ENCODE assay signal across 8 mouse cellular contexts in genomic region chr11:90370789-90371291, GRCm38 (mm10). TPM values are rescaled to one million over a fixed set of nuclear protein-coding genes. Genes with fewer than 3 reads are reported as not detected.
DNase-seq lines count a peak whose midpoint lies in the region; ATAC-seq and TF ChIP-seq lines count a peak whose summit lies in the region.

No protein-coding gene starts in this region.

- no peak for TF ChIP-seq POLR2A in brain, embryonic 14.5 days (IDR thresholded peaks at IDR 0.05; ENCODE audit: borderline replicate concordance, extremely low read depth, insufficient read depth, insufficient read length, poor library complexity, severe bottlenecking)
- TF ChIP-seq POLR2A in limb, embryonic 14.5 days (IDR thresholded peaks at IDR 0.05; ENCODE audit: borderline replicate concordance, extremely low read depth, insufficient read depth, insufficient read length), result no peak

- no peaks in the 10 kb centered on the region for H3K9me3 ChIP-seq in embryonic facial prominence, embryonic 10.5 days
- H3K9me3 ChIP-seq in hindbrain, embryonic 15.5 days, result no peaks in the 10 kb centered on the region
- no peaks in the 10 kb centered on the region for H3K9me3 ChIP-seq in limb, embryonic 14.5 days (ENCODE audit: control insufficient read depth, low read length)

- 5% methylated on average over 11 of the region's 11 CpGs for WGBS in embryonic facial prominence, embryonic 10.5 days
- whole genome bisulfite sequencing in hindbrain, embryonic 15.5 days, result 4% methylated on average over 11 of the region's 11 CpGs
- WGBS in limb, embryonic 14.5 days, result 15% methylated on average over 11 of the region's 11 CpGs

- peaks cover 39% of the 10 kb centered on the region for H3K4me1 ChIP-seq in embryonic facial prominence, embryonic 10.5 days
- peaks cover 31% of the 10 kb centered on the region for H3K4me1 ChIP-seq in hindbrain, embryonic 15.5 days (replicated peaks)
- peaks cover 35% of the 10 kb centered on the region for H3K4me1 ChIP-seq in limb, embryonic 14.5 days (ENCODE audit: control insufficient read depth, insufficient read depth, low read length)

- peaks cover 37% of the 10 kb centered on the region for H3K27me3 ChIP-seq in embryonic facial prominence, embryonic 10.5 days (replicated peaks; ENCODE audit: low read depth, poor library complexity, severe bottlenecking)
- no peaks in the 10 kb centered on the region for H3K27me3 ChIP-seq in hindbrain, embryonic 15.5 days
- no peaks in the 10 kb centered on the region for H3K27me3 ChIP-seq in limb, embryonic 14.5 days (ENCODE audit: control insufficient read depth, insufficient read depth, low read length)

- no peaks in the 10 kb centered on the region for H3K36me3 ChIP-seq in embryonic facial prominence, embryonic 10.5 days (replicated peaks)
- no peaks in the 10 kb centered on the region for H3K36me3 ChIP-seq in hindbrain, embryonic 15.5 days
- H3K36me3 ChIP-seq in limb, embryonic 14.5 days (ENCODE audit: control insufficient read depth, insufficient read depth, low read length), result no peaks in the 10 kb centered on the region

- H3K4me2 ChIP-seq in hindbrain, embryonic 15.5 days, result peak overlapping the region; percentile 46
- peak overlapping the region; percentile 4; the same call in 1 of the 2 replicates for H3K4me2 ChIP-seq in limb, embryonic 14.5 days (replicated peaks; ENCODE audit: low read depth, low read length, severe bottlenecking)

- peak overlapping the region; percentile 33 for H3K4me3 ChIP-seq in embryonic facial prominence, embryonic 10.5 days
- peak overlapping the region; percentile 9; the same call in 1 of the 2 replicates for H3K4me3 ChIP-seq in hindbrain, embryonic 15.5 days
- no peak overlapping the region for H3K4me3 ChIP-seq in limb, embryonic 14.5 days (replicated peaks; ENCODE audit: low read length)

- DNase-seq in brain, embryonic 14.5 days (ENCODE audit: low read depth), result peak; percentile 69
- DNase-seq in embryonic facial prominence, embryonic 10.5 days (ENCODE audit: low spot score), result no peak
- DNase-seq in limb, embryonic 14.5 days (ENCODE audit: low spot score), result no peak
- no peak for DNase-seq in urinary bladder, postnatal 4 days (ENCODE audit: low spot score in 2 of 2)
- DNase-seq in testis, postnatal 14 days (ENCODE audit: low spot score), result no peak
- DNase-seq in urinary bladder, adult 2 months (ENCODE audit: low spot score), result no peak
- no peak for DNase-seq in lung, postnatal 14 days

- peak overlapping the region; percentile 15; the same call in 1 of the 2 replicates for H3K9ac ChIP-seq in hindbrain, embryonic 15.5 days
- H3K9ac ChIP-seq in limb, embryonic 14.5 days (ENCODE audit: low read depth, low read length, severe bottlenecking), result 0 out of 2 replicates have a peak overlapping the region, but pooled peaks have one; percentile 9

- peak; percentile 32 for ATAC-seq in hindbrain, embryonic 15.5 days (ENCODE audit: low FRiP score, low read depth)
- no peak for ATAC-seq in limb, embryonic 14.5 days (ENCODE audit: low FRiP score, low read depth)

- no peak for TF ChIP-seq CTCF in brain, embryonic 14.5 days (IDR thresholded peaks at IDR 0.05; ENCODE audit: borderline replicate concordance, extremely low read depth, insufficient read depth, insufficient read length)

- H3K27ac ChIP-seq in embryonic facial prominence, embryonic 10.5 days (replicated peaks), result peak overlapping the region; percentile 45
- peak overlapping the region; percentile 42 for H3K27ac ChIP-seq in hindbrain, embryonic 15.5 days (replicated peaks)
- H3K27ac ChIP-seq in limb, embryonic 14.5 days (replicated peaks; ENCODE audit: low read depth, low read length), result no peak overlapping the region

RNA-seq across cellular contexts. Expression of gene Hlf, which starts 19.9 kb away (rescaled TPM):
- 4.1 and 6.3 TPM in 2 replicates for polyA plus RNA-seq in brain, embryonic 14.5 days (2012; rRNA removed)
- 0.93 and 1.2 TPM in 2 replicates for polyA plus RNA-seq in embryonic facial prominence, embryonic 10.5 days (2016; fragmentation: Nextera tagmentation; extraction: Ambion mirVana)
- polyA plus RNA-seq in hindbrain, embryonic 15.5 days (2015; fragmentation: Nextera tagmentation; extraction: Ambion mirVana), result 5.2 and 6.3 TPM in 2 replicates
- polyA plus RNA-seq in limb, embryonic 14.5 days (2012; rRNA removed), result 2.8 and 3.7 TPM in 2 replicates
- polyA plus RNA-seq in limb, embryonic 14.5 days (2014; fragmentation: Nextera tagmentation; extraction: Ambion mirVana), result 2.2 and 2.9 TPM in 2 replicates
- 33.1 and 35.4 TPM in 2 replicates for polyA plus RNA-seq in urinary bladder, adult 2 months (2012; rRNA removed)
